Mouse (Mus musculus): ENCODE results near the gene Tnfrsf21.

Gene Tnfrsf21

DNA sequence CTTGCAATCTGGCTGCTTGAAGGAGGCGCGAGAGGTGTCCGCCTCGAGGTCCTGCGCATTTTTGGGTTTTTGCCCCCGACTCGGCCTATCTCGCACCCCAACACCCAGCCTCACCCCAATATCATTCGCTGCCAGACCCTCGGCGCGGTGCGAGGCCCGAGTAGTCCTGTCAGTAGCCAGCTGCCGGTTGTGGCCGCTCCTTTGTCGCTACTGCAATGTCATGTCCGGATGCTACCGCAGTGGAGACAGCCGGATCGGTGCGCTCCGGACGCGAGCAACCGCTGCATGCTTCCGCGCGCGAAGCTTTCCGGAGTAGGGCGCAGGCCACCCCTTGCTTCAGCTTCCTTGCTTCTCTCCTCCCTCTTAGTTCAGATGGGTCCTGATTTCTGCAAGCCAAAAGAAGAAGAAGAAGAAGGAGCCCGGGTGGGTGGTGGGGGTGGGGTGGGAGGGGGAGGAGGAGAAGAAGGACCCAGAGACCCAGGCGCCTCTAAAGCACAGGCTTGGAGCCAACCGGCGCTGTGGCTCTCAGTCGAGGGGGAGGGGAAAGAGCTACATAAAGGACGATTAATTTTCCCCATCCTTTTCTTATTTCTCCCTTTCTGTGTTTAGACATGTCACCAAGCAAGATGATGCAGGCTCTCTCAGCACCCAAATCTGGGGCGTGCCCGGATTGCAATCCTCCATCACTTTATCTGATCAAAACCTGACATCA, 1.1 kb downstream of the Tnfrsf21 start:
- Histone ChIP-seq H3K27me3 (ENCODE audit: control insufficient read depth, insufficient read depth, low read length, poor library complexity, severe bottlenecking) (no peaks in the 10 kb centered on the region), H3K36me3 (ENCODE audit: control insufficient read depth, insufficient read depth, low read length, poor library complexity, severe bottlenecking) (no peaks in the 10 kb centered on the region)
- peak; percentile 61 for DNase-seq (ENCODE audit: low read depth, low spot score)

DNA sequence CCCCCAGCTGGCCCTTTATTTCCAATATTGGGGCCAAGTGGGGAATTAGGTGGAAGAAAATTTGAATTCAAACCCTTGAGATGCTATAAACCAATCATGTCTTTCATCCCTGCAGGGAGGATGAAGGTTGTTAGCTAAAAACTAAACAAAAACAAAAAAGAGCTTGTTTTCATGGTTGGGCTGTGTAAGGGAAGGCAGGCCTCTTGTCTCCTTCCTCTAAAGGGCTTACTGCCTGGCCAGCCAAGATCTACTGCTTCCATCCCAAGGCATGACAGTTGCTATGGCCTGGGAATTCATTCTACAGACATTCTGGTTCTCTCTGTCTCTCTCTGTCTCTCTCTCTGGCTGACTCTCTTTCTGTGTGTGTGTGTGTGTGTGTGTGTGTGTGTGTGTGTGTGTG, 1.7 kb downstream of the Tnfrsf21 start:
- Histone ChIP-seq H3K36me3 (ENCODE audit: control insufficient read depth, insufficient read depth, low read length, poor library complexity, severe bottlenecking) (no peaks in the 10 kb centered on the region), H3K27me3 (ENCODE audit: control insufficient read depth, insufficient read depth, low read length, poor library complexity, severe bottlenecking) (no peaks in the 10 kb centered on the region)
- no peak for DNase-seq (ENCODE audit: low read depth, low spot score)

DNA sequence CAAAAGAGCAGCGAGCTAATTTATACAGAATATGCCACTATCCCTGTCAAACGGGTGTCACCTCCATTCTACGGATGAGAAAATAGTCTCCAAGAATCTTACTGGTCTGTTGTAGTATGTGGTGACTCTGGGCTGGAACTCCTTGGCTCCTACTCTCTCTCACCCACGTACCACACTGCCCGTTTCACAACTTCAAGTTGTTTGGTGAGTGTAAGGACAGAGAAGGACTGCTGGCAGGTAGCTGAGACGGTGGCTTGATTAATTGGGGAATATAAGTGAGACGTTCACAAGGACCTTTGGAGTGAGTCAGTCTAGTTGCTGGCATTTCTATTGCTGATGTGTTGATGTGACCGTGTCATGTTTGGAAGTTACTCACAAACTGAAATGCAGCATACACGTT, 3.3 kb downstream of the Tnfrsf21 start:
- DNase-seq (ENCODE audit: low read depth, low spot score): no peak
- H3K27me3 ChIP-seq (ENCODE audit: control insufficient read depth, insufficient read depth, low read length, poor library complexity, severe bottlenecking): no peaks in the 10 kb centered on the region
- H3K36me3 ChIP-seq (ENCODE audit: control insufficient read depth, insufficient read depth, low read length, poor library complexity, severe bottlenecking): no peaks in the 10 kb centered on the region

DNA sequence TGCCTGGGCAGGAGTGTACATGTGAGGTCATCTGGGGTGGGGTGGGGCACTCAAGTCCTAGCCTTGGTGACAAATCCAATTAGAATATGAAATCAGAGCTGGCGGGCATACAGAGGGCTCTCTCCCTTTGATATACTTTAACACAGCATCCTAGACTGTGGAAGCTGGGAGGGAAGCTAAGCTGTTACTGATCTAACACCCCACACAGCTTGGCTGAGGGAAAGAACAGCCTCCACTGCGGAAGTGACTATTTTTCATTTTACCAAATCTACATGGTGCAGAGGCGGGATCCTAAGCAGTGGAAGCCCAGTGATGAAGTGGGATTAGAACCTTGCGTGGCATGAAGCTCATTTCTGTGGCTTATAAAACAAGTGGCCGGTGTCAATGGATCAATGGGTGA, 4.7 kb downstream of the Tnfrsf21 start:
- H3K27me3 ChIP-seq (ENCODE audit: control insufficient read depth, insufficient read depth, low read length, poor library complexity, severe bottlenecking): no peaks in the 10 kb centered on the region

DNA sequence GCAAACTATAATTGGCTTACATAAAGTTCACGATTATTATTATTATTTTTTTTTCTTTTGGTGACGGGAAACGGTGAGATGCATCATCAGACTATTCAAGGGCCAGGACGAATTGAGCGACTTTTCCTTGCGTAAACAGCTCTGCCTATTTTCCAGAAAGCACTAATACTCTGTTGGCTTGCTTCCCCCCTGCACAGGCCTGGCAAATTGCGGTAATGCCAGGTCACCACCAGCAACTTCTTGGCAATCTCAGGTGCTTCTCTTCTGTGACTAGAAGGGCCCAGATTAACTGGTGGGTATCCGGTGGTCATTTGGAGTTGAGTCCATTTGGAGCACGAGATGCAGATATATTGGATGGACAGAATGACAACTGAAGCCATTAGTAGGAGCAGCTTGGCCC, 5.7 kb downstream of the Tnfrsf21 start:
- no peak for DNase-seq (ENCODE audit: low read depth, low spot score)
- no peaks in the 10 kb centered on the region for H3K27me3 ChIP-seq (ENCODE audit: control insufficient read depth, insufficient read depth, low read length, poor library complexity, severe bottlenecking)
- no peaks in the 10 kb centered on the region for H3K36me3 ChIP-seq (ENCODE audit: control insufficient read depth, insufficient read depth, low read length, poor library complexity, severe bottlenecking)

More for the DNA sequence above, 4.7 kb downstream of the Tnfrsf21 start:
- no peak for DNase-seq (ENCODE audit: low read depth, low spot score)
- no peaks in the 10 kb centered on the region for H3K36me3 ChIP-seq (ENCODE audit: control insufficient read depth, insufficient read depth, low read length, poor library complexity, severe bottlenecking)

DNA sequence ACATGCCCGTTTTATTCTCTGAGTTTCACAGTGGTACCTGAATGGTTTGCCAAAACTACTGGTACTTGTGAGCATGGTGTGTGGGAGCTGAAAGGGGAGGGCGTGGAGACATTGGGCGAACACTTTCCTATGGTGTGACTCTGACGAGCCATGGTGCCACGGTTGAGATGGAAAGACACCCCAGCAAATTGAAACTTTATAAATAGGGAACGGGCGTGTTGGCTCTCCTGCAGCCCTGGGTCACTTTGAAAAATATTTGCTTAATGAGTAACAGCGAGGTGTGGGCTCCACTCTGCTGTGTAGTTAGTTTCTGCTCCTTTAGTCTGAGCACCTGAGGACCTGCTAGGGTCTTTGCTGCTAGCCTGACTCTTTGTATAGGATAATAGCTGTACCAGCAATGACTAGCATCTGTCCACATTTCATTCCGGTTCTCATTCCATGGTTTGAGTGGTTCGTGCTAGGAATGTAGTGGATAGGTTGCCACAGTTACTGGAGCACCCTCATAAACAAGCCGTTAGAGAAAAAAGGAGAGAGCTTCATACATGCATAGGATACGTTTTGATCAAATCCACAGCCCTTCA, 7.4 kb downstream of the Tnfrsf21 start:
- H3K36me3 ChIP-seq (ENCODE audit: control insufficient read depth, insufficient read depth, low read length, poor library complexity, severe bottlenecking): no peaks in the 10 kb centered on the region
- no peak for DNase-seq (ENCODE audit: low read depth, low spot score)
- H3K27me3 ChIP-seq (ENCODE audit: control insufficient read depth, insufficient read depth, low read length, poor library complexity, severe bottlenecking): no peaks in the 10 kb centered on the region

DNA sequence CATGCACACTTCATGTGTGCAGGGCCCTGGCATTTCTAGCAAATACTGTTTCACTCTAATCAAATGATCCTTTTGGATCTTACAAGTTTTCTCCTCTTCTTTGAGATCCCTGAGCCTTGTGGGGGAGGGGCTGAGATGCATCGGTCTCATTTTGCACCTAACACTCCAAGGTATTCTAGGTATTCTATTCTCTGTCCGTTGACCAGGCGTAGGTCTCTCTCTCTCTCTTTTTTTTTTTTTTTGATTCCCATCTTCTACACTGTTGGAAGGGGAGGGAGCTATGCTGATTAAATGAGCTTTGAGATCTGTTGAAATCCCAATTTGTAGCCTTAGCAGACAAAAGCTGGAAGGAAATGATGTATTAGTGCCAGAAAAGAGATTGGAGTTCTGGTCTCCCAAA, 8.2 kb downstream of the Tnfrsf21 start:
- Histone ChIP-seq H3K27me3 (ENCODE audit: control insufficient read depth, insufficient read depth, low read length, poor library complexity, severe bottlenecking) (no peaks in the 10 kb centered on the region), H3K36me3 (ENCODE audit: control insufficient read depth, insufficient read depth, low read length, poor library complexity, severe bottlenecking) (no peaks in the 10 kb centered on the region)
- DNase-seq (ENCODE audit: low read depth, low spot score): no peak

DNA sequence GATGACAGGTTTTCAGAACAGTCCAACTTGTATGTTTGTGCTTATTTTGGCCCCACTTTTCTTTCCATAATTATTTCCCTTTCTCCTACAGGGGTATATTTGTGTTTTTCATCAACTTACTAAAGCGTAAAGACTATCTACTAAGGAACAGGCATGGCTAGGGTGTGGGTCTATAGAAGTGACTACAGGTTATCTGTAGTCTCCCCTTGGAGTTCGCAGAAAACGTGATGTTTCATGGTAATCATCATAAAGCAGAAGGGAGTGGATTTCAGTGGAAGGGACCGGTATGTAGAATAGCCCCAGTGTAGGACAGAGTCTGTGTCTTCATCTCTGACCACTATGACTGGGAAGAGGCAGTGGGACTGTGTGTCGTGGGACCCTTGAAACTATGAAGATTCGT, 8.7 kb downstream of the Tnfrsf21 start:
- H3K36me3 ChIP-seq (ENCODE audit: control insufficient read depth, insufficient read depth, low read length, poor library complexity, severe bottlenecking): no peaks in the 10 kb centered on the region
- H3K27me3 ChIP-seq (ENCODE audit: control insufficient read depth, insufficient read depth, low read length, poor library complexity, severe bottlenecking): no peaks in the 10 kb centered on the region
- no peak for DNase-seq (ENCODE audit: low read depth, low spot score)

DNA sequence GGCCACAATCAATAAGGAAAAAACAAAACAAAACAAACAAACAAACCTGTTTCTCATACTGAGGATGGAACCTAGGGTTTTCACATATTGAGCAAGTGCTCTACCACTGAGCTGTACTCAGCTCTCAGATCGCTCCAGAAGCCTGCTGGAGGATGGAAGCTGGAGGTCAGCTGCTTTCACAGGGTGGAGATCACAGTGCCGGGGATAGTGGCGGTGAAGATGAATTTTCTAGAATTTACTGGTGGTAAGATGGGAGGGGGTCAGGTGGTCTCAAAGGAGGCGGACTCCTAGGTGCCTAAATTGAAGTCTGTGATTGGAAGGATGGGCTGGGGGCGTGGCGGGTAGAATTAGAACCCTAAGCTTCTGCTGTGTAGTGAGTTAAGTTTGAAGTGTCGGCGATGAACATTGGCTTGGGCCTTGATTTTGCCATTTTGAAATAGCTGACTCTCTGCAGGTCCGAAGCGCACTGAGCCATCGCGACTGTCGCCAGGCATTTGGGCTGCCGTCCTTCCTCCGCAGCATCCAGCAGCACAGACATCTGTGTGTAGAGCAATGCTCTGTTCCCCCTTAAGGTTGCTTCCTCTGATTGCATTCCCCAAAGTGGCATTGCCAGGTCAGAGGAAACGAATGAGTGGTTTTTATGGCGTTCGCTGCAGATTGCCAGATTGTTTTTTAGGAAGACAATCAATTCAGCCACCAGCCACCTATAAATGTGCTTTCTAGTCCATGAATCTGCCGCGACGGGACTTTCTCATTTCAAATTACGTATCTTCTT, 9.7 kb downstream of the Tnfrsf21 start:
- Histone ChIP-seq H3K36me3 (ENCODE audit: control insufficient read depth, insufficient read depth, low read length, poor library complexity, severe bottlenecking) (no peaks in the 10 kb centered on the region), H3K27me3 (ENCODE audit: control insufficient read depth, insufficient read depth, low read length, poor library complexity, severe bottlenecking) (no peaks in the 10 kb centered on the region)
- DNase-seq (ENCODE audit: low read depth, low spot score): no peak

DNA sequence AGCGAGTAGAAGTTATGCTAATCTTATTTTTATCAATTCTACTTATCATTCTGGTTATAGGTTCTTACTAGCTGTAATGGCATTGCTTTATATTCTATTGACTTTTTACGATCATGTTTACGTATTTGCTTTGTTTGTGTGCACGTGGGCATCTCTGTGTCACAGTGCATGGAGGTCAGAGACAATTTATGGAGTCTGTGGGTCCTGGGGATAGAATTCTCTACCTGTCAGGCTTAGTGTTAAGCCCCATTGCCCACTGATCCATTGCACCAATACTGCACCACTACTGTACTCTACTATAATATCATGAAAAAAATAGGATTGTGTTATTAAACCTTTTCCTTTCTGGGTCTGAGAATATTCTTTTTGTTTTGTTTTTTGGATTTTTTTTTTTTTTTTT, 10.4 kb downstream of the Tnfrsf21 start:
- DNase-seq (ENCODE audit: low read depth, low spot score): no peak
- no peaks in the 10 kb centered on the region for H3K36me3 ChIP-seq (ENCODE audit: control insufficient read depth, insufficient read depth, low read length, poor library complexity, severe bottlenecking)

DNA sequence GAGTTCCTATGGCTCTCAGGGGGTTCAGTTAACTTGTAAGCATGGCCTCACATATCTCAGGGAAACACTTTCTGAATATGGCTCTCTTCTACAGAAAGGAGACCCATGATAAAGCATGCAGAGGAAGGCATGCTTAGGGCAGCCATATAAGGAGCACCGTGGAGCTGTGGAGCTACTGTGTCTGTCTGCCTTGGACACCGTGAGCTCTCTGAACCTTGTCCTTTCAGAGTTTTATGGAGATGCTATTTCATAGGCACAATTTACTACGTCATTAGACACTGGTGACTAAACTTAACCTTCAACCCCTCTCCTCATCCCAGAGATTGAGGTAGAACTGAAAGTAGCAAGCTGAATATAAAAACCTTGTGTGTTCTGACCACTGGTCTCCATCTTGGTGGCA, 13.2 kb downstream of the Tnfrsf21 start:
- DNase-seq (ENCODE audit: low read depth, low spot score): no peak
- no peaks in the 10 kb centered on the region for H3K36me3 ChIP-seq (ENCODE audit: control insufficient read depth, insufficient read depth, low read length, poor library complexity, severe bottlenecking)

More for the DNA sequence above, 10.4 kb downstream of the Tnfrsf21 start:
- H3K27me3 ChIP-seq (ENCODE audit: control insufficient read depth, insufficient read depth, low read length, poor library complexity, severe bottlenecking): no peaks in the 10 kb centered on the region

DNA sequence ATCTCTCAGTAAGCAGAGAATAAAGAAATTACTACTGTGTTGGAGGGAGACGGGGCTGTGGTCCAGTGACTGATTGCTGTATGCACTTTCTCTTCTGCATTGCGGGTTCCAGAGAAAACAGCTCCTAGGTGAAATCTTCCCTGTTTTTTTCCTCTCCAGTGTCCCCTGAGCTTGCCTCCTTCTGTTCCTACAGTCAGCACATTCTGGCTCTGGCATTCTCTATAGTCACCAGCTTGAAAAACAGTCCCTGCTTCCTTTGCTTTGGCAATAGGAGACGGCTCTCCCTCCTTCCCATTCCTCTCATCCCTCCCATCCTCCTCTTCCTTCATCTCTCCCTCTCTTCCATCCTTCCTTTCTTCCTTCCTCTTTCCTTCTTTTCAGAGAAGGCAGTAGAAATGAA, 13.9 kb downstream of the Tnfrsf21 start:
- Histone ChIP-seq H3K36me3 (ENCODE audit: control insufficient read depth, insufficient read depth, low read length, poor library complexity, severe bottlenecking) (no peaks in the 10 kb centered on the region), H3K27me3 (ENCODE audit: control insufficient read depth, insufficient read depth, low read length, poor library complexity, severe bottlenecking) (no peaks in the 10 kb centered on the region)
- DNase-seq (ENCODE audit: low read depth, low spot score): no peak

More for the DNA sequence above, 13.2 kb downstream of the Tnfrsf21 start:
- H3K27me3 ChIP-seq (ENCODE audit: control insufficient read depth, insufficient read depth, low read length, poor library complexity, severe bottlenecking): no peaks in the 10 kb centered on the region

DNA sequence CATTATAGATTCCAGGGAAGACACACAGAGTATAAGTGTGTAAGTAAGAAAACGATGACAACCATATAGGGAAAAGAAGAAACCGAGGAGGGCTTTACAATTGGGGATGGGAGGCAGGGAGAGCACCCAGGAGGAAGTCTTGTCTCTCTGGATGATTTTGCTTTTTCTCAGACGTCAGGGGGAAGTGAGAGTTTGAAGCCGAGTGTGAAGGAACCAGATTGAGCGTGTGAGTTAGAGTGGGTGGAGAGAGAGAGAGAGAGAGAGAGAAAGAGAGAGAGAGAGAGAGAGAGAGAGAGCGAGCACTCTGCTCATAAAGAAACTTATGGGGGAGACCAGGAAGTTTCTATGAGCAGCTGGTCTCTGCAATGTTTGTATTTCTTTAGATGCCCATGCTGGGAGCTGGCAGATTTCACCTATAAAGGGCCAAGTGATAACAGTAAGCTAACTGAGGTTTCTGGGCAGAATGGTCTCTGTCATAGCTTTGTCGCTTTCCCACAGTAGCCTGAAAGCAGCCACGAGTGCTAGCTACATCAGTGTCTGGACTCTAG, 16.2 kb downstream of the Tnfrsf21 start:
- H3K36me3 ChIP-seq (ENCODE audit: control insufficient read depth, insufficient read depth, low read length, poor library complexity, severe bottlenecking): no peaks in the 10 kb centered on the region
- peak; percentile 77 for DNase-seq (ENCODE audit: low read depth, low spot score)
- no peaks in the 10 kb centered on the region for H3K27me3 ChIP-seq (ENCODE audit: control insufficient read depth, insufficient read depth, low read length, poor library complexity, severe bottlenecking)

DNA sequence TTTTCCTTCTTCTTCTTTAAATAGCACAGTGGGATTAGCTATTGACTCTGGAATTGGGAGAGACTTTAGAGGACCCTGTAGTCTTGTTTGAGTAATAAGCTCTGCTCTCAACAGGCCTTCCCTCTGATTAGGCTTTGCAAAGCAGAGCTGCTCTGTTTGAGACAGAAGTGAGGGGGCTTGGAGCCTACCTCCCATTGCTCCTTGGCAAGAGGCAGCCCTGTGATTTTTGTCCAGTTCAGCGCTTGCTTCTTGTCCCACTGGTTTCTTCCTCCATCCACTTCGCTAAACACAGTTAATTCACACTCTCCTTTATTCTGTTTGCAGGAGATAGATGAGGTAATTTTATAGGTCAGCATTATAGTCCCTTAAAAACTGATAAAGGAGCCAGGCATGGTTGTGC, 19.0 kb downstream of the Tnfrsf21 start:
- no peaks in the 10 kb centered on the region for H3K27me3 ChIP-seq (ENCODE audit: control insufficient read depth, insufficient read depth, low read length, poor library complexity, severe bottlenecking)
- DNase-seq (ENCODE audit: low read depth, low spot score): no peak
- H3K36me3 ChIP-seq (ENCODE audit: control insufficient read depth, insufficient read depth, low read length, poor library complexity, severe bottlenecking): no peaks in the 10 kb centered on the region

Data from splenic B cell, adult 2 months (primary cell).